Mouse (Mus musculus) forebrain, embryonic 12.5 days (tissue): ENCODE results near the gene Rdh5. TPM values are rescaled to one million over a fixed set of nuclear protein-coding genes. Genes with fewer than 3 reads are reported as not detected.

Experiments
- ATAC-seq: fragments of 200-750 bp; cut with Nextera tagmentation; 2 replicates; pipeline ENCODE4 v1.8.0; 2017; ENCODE audit warnings: moderate TSS enrichment; ENCODE audit not compliant: low FRiP score
- H3K27ac ChIP-seq: fragments of 300-500 bp; sonication (generic); 2 replicates; pipeline ENCODE4 v1.5.1; 2016; ENCODE audit warnings: mild to moderate bottlenecking
- H3K27me3 ChIP-seq: fragments of 300-500 bp; sonication (generic); 2 replicates; pipeline ENCODE4 v1.6.1; 2016; ENCODE audit warnings: mild to moderate bottlenecking
- H3K36me3 ChIP-seq: fragments of 300-500 bp; sonication (generic); replicated peaks from 2 replicates; pipeline ENCODE4 v1.6.1; 2016; ENCODE audit warnings: mild to moderate bottlenecking
- H3K4me1 ChIP-seq: fragments of 300-500 bp; sonication (generic); 2 replicates; pipeline ENCODE4 v1.6.1; 2016
- H3K4me2 ChIP-seq: fragments of 300-500 bp; sonication (generic); 2 replicates; pipeline ENCODE4 v1.6.1; 2016; ENCODE audit warnings: mild to moderate bottlenecking, moderate library complexity
- H3K4me3 ChIP-seq: fragments of 300-500 bp; sonication (generic); replicated peaks from 2 replicates; pipeline ENCODE4 v1.5.1; 2016; ENCODE audit warnings: mild to moderate bottlenecking
- H3K9ac ChIP-seq: fragments of 300-500 bp; sonication (generic); 2 replicates; pipeline ENCODE4 v1.6.1; 2016; ENCODE audit warnings: mild to moderate bottlenecking
- H3K9me3 ChIP-seq: fragments of 300-500 bp; sonication (generic); 2 replicates; pipeline ENCODE4 v1.6.1; 2016
- WGBS: fragments of 180-500 bp; shearing (Covaris S2); methylation state at CpG from one replicate; pipeline ENCODE4 v1.1.7; 2016; 5-methylcytosine and 5-hydroxymethylcytosine counted together
- polyA plus RNA-seq: library from polyadenylated mRNA; unstranded; fragments of >200 nt; fragmentation: Nextera tagmentation; extraction: Ambion mirVana; gene quantifications from 2 replicates; pipeline ENCODE4 v1.2.1, GENCODE M21; 2016

The Rdh5 gene
- polyA plus RNA-seq: 11.3 and 13.3 TPM in 2 replicates

DNA sequence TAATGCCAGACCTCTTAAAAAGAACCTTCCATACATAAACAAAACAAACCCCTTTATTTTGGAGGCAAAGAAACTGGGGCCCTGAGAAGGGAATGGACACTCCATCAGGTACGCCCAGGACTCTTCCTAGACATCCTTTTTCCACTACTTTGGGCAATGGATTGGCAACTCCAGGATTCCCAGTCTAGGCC, at the start of gene Rdh5:
TSS of gene Rdh5 (minus strand) at position 67 of the 191 bp plus-strand sequence.
- Histone ChIP-seq H3K27ac (peak within 1 kb of the TSS; percentile 93), H3K4me2 (peak within 1 kb of the TSS; percentile 67), H3K36me3 (peaks cover 6% of the 10 kb centered on the region), H3K27me3 (peaks cover 13% of the 10 kb centered on the region; the same call in 1 of the 2 replicates), H3K4me3 (peak within 1 kb of the TSS; percentile 83), H3K9me3 (no peaks in the 10 kb centered on the region), H3K4me1 (peaks cover 37% of the 10 kb centered on the region), H3K9ac (peak within 1 kb of the TSS; percentile 76)
- ATAC-seq: no peak
- 24% methylated on average over 1 of the region's 1 CpGs for WGBS

DNA sequence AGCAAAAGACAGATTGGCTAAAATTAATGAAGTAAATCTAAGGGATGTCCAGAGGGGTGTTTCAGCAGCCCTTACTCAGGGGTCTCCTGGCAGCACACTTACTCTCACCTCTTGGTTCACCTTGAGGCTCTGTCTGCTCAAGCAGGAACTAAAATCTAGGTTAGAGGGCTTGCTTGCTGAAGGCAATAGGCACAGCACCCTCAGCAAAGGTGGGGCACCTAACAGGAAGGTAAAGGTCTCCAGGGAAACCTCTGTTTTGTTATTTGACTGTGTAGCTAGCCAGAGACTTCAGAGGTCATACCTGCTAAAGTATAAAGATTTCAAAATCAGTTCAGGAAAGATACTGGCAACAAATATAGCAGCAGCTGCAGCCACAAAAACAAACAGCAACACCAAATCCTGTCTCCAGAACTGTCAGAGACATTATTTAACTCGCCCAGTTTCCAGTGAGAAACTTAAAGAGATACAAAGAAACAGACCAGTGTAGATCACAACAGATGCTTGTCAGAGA, 48.1 kb upstream of the Rdh5 start:
- Histone ChIP-seq H3K36me3 (no peaks in the 10 kb centered on the region), H3K27me3 (no peaks in the 10 kb centered on the region), H3K9ac (no peak overlapping the region), H3K4me2 (no peak overlapping the region), H3K9me3 (no peaks in the 10 kb centered on the region), H3K4me3 (no peak overlapping the region), H3K4me1 (no peaks in the 10 kb centered on the region), H3K27ac (no peak overlapping the region)
- WGBS: 51% methylated on average over 1 of the region's 1 CpGs
- no peak for ATAC-seq

DNA sequence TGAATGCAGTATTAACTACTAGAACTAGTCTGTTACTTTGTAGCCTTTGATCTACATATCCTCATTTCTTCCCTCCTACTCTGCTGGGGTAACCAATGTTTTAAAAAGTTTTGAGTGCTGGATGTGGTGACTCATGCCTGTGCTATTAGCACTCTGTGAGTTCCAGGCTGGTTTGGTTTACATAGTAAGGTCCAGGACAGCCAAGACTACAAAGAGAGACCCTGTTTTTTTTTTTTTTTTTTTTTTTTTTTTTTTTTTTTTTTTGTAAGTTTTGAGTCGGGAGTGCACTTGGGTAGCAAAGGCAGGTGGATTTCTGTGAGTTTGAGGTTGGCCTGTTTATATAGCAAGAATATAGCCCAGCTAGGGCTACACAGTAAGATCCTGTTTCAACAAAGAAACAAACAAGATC, 45.7 kb upstream of the Rdh5 start:
- ATAC-seq: no peak
- 47% methylated on average over 1 of the region's 1 CpGs for WGBS
- H3K9me3 ChIP-seq: no peaks in the 10 kb centered on the region

DNA sequence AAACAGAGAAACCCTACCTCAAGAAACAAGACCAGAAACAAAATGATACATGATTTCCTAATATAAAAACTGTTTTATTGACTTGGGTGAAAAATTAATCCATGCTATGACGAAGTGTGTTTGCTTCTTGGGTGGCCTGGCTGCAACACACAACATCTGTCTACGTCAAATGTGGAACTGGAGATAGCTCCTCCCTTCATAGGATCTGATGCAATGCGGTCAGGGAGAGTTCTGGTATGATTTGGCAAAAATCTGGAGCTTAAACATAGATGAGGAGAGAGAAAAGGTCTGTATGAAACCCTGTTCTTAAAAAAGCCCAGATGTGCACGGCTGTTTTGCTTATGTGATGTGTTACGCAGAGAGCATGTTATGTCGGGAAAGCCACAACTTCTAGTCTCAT, 43.2 kb upstream of the Rdh5 start:
- ATAC-seq: no peak
- no peaks in the 10 kb centered on the region for H3K9me3 ChIP-seq
- no peaks in the 10 kb centered on the region for H3K36me3 ChIP-seq
- no peak overlapping the region for H3K27ac ChIP-seq
- H3K4me2 ChIP-seq: no peak overlapping the region
- no peak overlapping the region for H3K4me3 ChIP-seq
- H3K27me3 ChIP-seq: no peaks in the 10 kb centered on the region
- 92% methylated on average over 6 of the region's 6 CpGs for WGBS
- H3K9ac ChIP-seq: no peak overlapping the region
- no peaks in the 10 kb centered on the region for H3K4me1 ChIP-seq

More for the DNA sequence above, 45.7 kb upstream of the Rdh5 start:
- Histone ChIP-seq H3K4me1 (no peaks in the 10 kb centered on the region), H3K9ac (no peak overlapping the region), H3K27ac (no peak overlapping the region), H3K27me3 (no peaks in the 10 kb centered on the region), H3K36me3 (no peaks in the 10 kb centered on the region), H3K4me3 (no peak overlapping the region), H3K4me2 (no peak overlapping the region)

DNA sequence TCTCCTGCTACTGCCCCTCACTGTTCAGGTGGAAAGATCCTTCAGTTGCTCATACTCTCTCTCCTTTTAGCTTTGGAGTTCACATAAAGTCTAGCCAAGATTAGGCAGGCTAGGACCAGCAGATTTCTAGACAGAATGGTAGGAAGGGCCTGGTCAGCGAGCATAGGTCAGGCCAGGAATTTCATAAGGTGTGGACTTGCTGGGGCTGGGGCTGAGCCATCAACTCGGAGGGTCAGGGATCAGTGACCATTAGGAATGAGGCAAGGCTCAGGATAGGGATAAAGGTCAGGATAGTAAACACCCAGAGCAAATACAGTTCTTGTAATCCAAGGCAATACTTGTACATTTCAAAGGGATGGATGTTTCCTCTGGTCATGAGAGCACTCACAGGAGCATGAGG, 42.3 kb upstream of the Rdh5 start:
- H3K9me3 ChIP-seq: no peaks in the 10 kb centered on the region
- H3K27me3 ChIP-seq: no peaks in the 10 kb centered on the region
- no peak overlapping the region for H3K4me3 ChIP-seq
- no peak overlapping the region for H3K9ac ChIP-seq
- no peak for ATAC-seq
- no peak overlapping the region for H3K27ac ChIP-seq
- H3K36me3 ChIP-seq: no peaks in the 10 kb centered on the region
- H3K4me1 ChIP-seq: no peaks in the 10 kb centered on the region
- 77% methylated on average over 2 of the region's 2 CpGs for WGBS
- H3K4me2 ChIP-seq: no peak overlapping the region

DNA sequence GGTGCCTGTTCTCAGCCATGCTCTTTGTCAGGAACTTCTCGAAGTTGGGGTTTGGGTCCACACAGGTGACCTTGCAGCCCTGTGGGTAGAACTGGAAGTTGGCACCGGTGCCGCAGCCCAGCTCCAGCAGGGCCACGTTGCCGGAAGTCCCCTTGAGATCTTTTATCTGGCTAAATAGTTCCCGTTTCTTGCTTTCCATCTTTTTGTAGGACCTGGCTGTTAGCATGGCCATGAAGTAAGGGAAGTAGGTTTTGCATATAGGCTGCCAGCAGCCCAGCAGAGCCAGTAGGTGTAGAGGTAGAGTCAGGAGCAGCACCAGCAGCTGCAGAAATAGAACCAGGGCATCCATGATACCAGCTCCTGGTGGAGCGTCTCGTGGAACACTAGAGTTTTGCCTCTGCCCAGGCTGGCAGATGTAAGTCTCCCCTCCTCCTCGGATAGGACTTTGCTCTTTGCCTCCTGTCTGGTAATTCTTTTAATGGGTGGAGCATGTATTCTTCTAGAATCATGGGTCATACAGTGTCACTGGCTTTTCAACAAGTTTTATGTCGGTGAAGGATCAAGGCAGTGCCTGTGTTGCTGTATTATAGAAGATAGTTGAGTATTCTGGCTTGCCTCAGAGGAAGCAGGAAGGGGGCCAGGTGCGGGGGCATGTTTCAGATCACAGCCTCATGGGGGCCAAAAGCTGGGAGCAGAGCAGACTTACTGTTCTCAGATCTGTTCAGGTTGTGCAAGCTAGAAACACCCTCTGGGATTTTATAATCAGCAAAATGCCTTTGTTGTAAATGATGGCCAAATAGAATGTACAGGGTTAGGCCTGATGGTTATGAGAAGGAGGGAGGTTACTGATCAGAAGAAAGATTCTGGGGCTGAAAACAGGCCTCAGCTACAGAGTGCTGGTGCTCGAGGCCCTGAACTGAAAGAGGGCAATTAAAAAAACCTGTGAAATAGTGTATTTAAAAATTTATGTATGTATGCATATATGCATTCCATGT, 38.2 kb upstream of the Rdh5 start, which contains the start of gene Mettl7b:
TSS of gene Mettl7b (minus strand) at position 399 of the 995 bp plus-strand sequence.
- H3K9me3 ChIP-seq: no peaks in the 10 kb centered on the region
- WGBS: 87% methylated on average over 12 of the region's 12 CpGs
- no peak within 1 kb of the TSS for H3K4me2 ChIP-seq
- H3K27ac ChIP-seq: no peak within 1 kb of the TSS
- ATAC-seq: no peak
- H3K27me3 ChIP-seq: no peaks in the 10 kb centered on the region
- no peaks in the 10 kb centered on the region for H3K4me1 ChIP-seq
- no peak within 1 kb of the TSS for H3K4me3 ChIP-seq
- no peak within 1 kb of the TSS for H3K9ac ChIP-seq
- no peaks in the 10 kb centered on the region for H3K36me3 ChIP-seq

DNA sequence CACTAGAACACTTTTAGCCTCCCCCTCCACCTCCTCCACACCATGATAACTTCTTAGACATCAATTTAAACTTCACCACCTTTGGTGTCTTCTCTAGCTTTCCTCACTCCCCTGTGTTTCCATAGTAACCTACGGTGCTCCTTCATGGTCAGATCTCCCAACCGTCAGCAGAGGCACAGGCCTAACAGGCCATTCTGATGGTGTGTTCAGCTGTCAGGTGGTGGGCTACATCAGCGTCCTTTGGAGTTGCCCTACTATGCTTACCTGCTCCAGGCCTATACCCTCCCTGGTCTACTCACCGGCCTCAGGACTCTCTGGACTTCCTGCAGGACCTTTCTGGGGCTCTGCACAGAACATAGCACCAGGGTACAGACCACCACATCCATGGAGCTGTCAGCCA, 37.5 kb upstream of the Rdh5 start:
- H3K27ac ChIP-seq: no peak overlapping the region
- WGBS: 82% methylated on average over 4 of the region's 4 CpGs
- H3K9me3 ChIP-seq: no peaks in the 10 kb centered on the region
- no peak overlapping the region for H3K4me2 ChIP-seq
- ATAC-seq: no peak
- no peaks in the 10 kb centered on the region for H3K4me1 ChIP-seq
- no peaks in the 10 kb centered on the region for H3K36me3 ChIP-seq
- H3K4me3 ChIP-seq: no peak overlapping the region
- H3K27me3 ChIP-seq: no peaks in the 10 kb centered on the region
- no peak overlapping the region for H3K9ac ChIP-seq

DNA sequence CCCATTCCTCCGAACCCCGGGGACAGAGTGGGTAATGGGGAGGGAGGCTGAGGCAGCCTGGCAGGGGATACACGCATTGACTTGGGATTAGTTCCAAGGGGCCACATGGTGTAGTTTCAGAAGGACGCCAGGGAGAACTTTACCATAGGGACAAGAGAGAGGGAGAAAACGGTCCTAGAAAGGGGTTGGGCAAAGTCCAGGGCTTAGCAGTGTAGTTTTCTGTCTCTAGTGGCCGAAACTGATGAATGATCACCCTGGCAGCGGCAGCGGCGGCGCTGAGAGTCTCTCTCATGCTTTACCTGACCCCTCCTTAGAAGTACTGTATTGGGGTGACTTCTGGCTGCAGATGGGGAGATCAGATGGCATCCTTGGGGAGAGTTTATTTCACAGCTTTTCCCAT, 35.7 kb upstream of the Rdh5 start:
- 81% methylated on average over 10 of the region's 10 CpGs for WGBS
- Histone ChIP-seq H3K27me3 (0 out of 2 replicates have a peak, but pooled peaks cover 2% of the 10 kb centered on the region), H3K4me3 (no peak overlapping the region), H3K9ac (no peak overlapping the region), H3K4me1 (no peaks in the 10 kb centered on the region), H3K4me2 (no peak overlapping the region), H3K36me3 (no peaks in the 10 kb centered on the region), H3K27ac (no peak overlapping the region), H3K9me3 (no peaks in the 10 kb centered on the region)
- ATAC-seq: no peak

DNA sequence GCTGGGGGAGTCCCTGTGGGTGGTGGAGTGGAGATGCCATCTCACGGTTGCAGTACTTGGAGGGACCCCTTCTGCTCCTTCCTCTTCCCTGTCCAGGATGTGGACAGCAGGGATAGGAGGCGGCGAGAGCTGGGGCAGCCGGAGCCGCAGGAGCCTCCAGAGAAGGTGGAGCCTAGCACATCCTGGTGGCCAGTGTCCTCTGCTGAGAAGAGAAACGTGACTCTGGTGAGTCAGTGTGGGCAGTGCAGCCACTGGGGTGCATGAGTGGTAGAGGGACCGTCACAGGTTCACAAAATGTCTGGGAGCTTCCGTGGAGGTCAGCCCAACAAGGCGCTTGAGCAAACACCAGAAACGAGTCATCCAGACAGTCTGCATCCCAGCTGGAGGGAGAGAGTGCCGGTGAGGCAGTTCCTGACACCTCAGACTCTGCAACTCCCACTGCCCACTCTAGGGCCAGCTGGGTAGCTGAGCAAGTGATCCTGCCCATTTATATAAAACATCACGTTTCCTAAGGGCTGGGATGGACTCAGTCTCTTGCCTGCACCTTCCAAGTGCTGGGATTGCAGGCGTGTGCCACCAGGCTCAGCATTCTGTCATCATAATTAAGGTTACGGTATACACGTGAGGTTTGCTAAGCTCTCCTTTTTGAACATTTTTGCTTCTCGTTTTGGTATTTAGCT, 27.7 kb upstream of the Rdh5 start:
- 74% methylated on average over 16 of the region's 16 CpGs for WGBS
- H3K4me3 ChIP-seq: no peak overlapping the region

DNA sequence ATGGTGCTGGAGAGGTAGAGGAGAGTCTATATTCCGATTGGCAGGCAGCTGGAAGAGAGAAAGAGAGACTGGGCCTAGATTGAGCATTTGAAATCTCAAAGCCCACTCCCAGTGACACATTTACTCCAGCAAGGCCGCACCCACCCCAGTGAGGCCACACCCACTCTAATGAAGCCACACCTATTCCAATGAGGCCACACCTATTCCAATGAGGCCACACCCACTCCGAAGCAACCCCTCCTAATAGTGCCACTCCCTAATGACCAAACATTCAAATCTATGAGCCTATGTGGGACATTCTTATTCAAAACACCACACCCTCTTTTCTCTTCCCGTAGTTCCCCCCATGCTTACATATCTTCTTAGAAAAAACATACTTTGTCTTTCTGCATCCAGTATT, 24.8 kb upstream of the Rdh5 start:
- H3K27ac ChIP-seq: no peak overlapping the region
- H3K4me3 ChIP-seq: no peak overlapping the region
- H3K9me3 ChIP-seq: no peaks in the 10 kb centered on the region
- no peak for ATAC-seq
- H3K27me3 ChIP-seq: no peaks in the 10 kb centered on the region
- 93% methylated on average over 4 of the region's 4 CpGs for WGBS
- H3K9ac ChIP-seq: no peak overlapping the region
- H3K36me3 ChIP-seq: no peaks in the 10 kb centered on the region
- H3K4me2 ChIP-seq: no peak overlapping the region
- H3K4me1 ChIP-seq: no peaks in the 10 kb centered on the region

More for the DNA sequence above, 27.7 kb upstream of the Rdh5 start:
- Histone ChIP-seq H3K9ac (no peak overlapping the region), H3K36me3 (no peaks in the 10 kb centered on the region), H3K9me3 (no peaks in the 10 kb centered on the region), H3K4me2 (no peak overlapping the region), H3K27me3 (0 out of 2 replicates have a peak, but pooled peaks cover 2% of the 10 kb centered on the region), H3K4me1 (no peaks in the 10 kb centered on the region), H3K27ac (no peak overlapping the region)
- no peak for ATAC-seq

DNA sequence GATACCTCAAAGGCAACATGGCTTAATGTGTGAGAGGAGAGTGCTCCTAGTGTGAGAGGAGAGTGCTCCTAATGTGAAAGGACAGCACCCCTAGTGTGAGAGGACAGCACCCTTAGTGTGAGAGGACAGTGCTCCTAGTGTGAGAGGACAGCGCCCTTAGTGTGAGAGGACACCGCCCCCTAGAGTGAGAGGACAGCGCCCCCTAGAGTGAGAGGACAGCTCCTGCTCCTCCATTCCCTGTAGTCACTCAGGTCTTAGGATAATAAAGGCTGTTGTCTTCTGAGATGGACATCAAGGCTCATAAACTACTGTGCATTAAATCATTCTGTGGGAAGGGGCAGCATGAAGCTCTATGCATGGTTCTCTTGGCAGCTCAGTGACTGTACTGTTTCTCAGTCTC, 23.0 kb upstream of the Rdh5 start:
- no peak for ATAC-seq
- Histone ChIP-seq H3K4me2 (no peak overlapping the region), H3K4me3 (no peak overlapping the region), H3K27ac (no peak overlapping the region), H3K36me3 (no peaks in the 10 kb centered on the region), H3K4me1 (no peaks in the 10 kb centered on the region), H3K9me3 (no peaks in the 10 kb centered on the region), H3K9ac (no peak overlapping the region), H3K27me3 (no peaks in the 10 kb centered on the region)
- 17% methylated on average over 3 of the region's 3 CpGs for WGBS

DNA sequence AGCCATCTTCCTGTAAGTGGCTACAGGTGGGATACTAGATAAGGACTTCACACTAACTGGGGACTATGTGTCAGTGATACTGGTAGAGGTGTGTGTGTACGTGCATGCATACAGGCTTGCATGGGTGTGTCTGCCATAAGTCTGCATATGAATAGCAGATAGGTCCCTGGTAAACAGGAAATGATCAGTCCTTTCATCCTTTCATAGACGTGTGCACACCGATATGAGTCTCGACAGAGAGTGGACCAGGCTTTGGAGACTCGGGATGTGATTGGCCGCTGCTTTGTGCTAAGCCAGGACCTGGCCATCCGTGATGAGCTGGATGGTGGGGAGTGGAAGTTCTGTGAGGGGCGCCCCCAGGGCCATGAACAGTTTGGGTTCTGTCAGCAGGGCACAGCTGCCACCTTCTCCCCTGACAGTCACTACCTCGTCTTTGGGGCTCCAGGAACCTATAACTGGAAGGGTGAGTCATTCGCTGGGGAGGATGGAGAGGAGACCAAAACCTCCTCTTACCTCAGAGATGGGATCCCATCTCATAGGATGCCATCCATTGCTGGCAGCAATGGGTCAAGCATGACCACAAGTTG, 17.9 kb upstream of the Rdh5 start:
- Histone ChIP-seq H3K36me3 (no peaks in the 10 kb centered on the region), H3K27ac (no peak overlapping the region), H3K4me3 (no peak overlapping the region), H3K4me2 (no peak overlapping the region), H3K9me3 (no peaks in the 10 kb centered on the region), H3K9ac (no peak overlapping the region), H3K4me1 (no peaks in the 10 kb centered on the region), H3K27me3 (peaks cover 16% of the 10 kb centered on the region)
- no peak for ATAC-seq
- WGBS: 84% methylated on average over 10 of the region's 10 CpGs
